Mouse (Mus musculus) liver, postnatal 0 days (tissue): ENCODE measurements around the gene Mettl17. TPM values are rescaled to one million over a fixed set of nuclear protein-coding genes. Genes with fewer than 3 reads are reported as not detected.

Experiments used
- ATAC-seq: fragments of 200-750 bp; cut with Nextera tagmentation; 2 replicates; pipeline ENCODE4 v1.8.0; 2017; ENCODE audit warnings: mild to moderate bottlenecking, moderate library complexity
- DNase-seq: peaks from one replicate; pipeline ENCODE4 v3.0.0-alpha.2; 2016
- H3K27ac ChIP-seq: fragments of 300-500 bp; sonication (generic); 2 replicates; pipeline ENCODE4 v1.5.1; 2014; ENCODE audit warnings: antibody characterized with exemption, moderate library complexity, mild to moderate bottlenecking, low read depth
- H3K27me3 ChIP-seq: fragments of 300-500 bp; sonication (generic); 2 replicates; pipeline ENCODE4 v1.6.1; 2014; ENCODE audit warnings: low read length, control low read depth, mixed read lengths; ENCODE audit not compliant: insufficient read depth
- H3K36me3 ChIP-seq: fragments of 300-500 bp; sonication (generic); replicated peaks from 2 replicates; pipeline ENCODE4 v1.6.1; 2014; ENCODE audit warnings: mild to moderate bottlenecking, control low read depth, low read length, moderate library complexity, mixed read lengths; ENCODE audit not compliant: insufficient read depth
- H3K4me1 ChIP-seq: fragments of 300-500 bp; sonication (generic); 2 replicates; pipeline ENCODE4 v1.6.1; 2014; ENCODE audit warnings: antibody characterized with exemption, mild to moderate bottlenecking, control low read depth; ENCODE audit not compliant: insufficient read depth
- H3K4me2 ChIP-seq: fragments of 300-500 bp; sonication (generic); 2 replicates; pipeline ENCODE4 v1.6.1; 2014; ENCODE audit warnings: low read depth, mild to moderate bottlenecking, low read length, moderate library complexity, mixed read lengths
- H3K4me3 ChIP-seq: fragments of 300-500 bp; sonication (generic); 2 replicates; pipeline ENCODE4 v1.5.1; 2014; ENCODE audit warnings: low read depth, low read length
- H3K9ac ChIP-seq: fragments of 300-500 bp; sonication (generic); replicated peaks from 2 replicates; pipeline ENCODE4 v1.6.1; 2014; ENCODE audit warnings: mild to moderate bottlenecking, moderate library complexity
- H3K9me3 ChIP-seq: fragments of 300-500 bp; sonication (generic); 2 replicates; pipeline ENCODE4 v1.6.1; 2016; ENCODE audit warnings: mild to moderate bottlenecking, control low read depth, low read length, mixed read lengths
- CTCF ChIP-seq: sonication (generic); IDR thresholded peaks from 2 replicates; pipeline ENCODE4 v1.5.1; 2016; ENCODE audit warnings: antibody characterized with exemption, low read depth
- EP300 ChIP-seq: IDR thresholded peaks from 2 replicates; pipeline ENCODE4 v1.6.1; 2016; ENCODE audit warnings: antibody characterized with exemption, low read depth, mild to moderate bottlenecking
- WGBS: fragments of 180-500 bp; shearing (Covaris S2); extraction: QIAGEN DNeasy Blood & Tissue Kit; methylation state at CpG from one replicate; pipeline ENCODE4 v1.1.7; 2014; ENCODE audit not compliant: insufficient replicate concordance; 5-methylcytosine and 5-hydroxymethylcytosine counted together
- polyA plus RNA-seq: library from polyadenylated mRNA; unstranded; fragments of >200 nt; fragmentation: Nextera tagmentation; extraction: Ambion mirVana; gene quantifications from 2 replicates; pipeline ENCODE4 v1.2.1, GENCODE M21; 2015

Mettl17 gene
- polyA plus RNA-seq, 1 experiment from 2014 or later: 10.8 TPM

- H3K4me2 ChIP-seq: peak overlapping the region; percentile 96
- TF ChIP-seq CTCF: peak; percentile 77
- no peak for TF ChIP-seq EP300
- H3K4me1 ChIP-seq: peaks cover 8% of the 10 kb centered on the region
- peak; percentile 28 for ATAC-seq
- WGBS: under 1% methylated on average over 4 of the region's 4 CpGs
- no peak overlapping the region for H3K9ac ChIP-seq
- peak; percentile 73 for DNase-seq
- peak overlapping the region; percentile 73 for H3K4me3 ChIP-seq
- no peaks in the 10 kb centered on the region for H3K27me3 ChIP-seq
- no peaks in the 10 kb centered on the region for H3K9me3 ChIP-seq
- H3K36me3 ChIP-seq: peaks cover 5% of the 10 kb centered on the region
- peak overlapping the region; percentile 50 for H3K27ac ChIP-seq
Observed at GRCm38 (mm10) chr14:51883527-51884030, 1.1 kb upstream of the Mettl17 start.

DNA sequence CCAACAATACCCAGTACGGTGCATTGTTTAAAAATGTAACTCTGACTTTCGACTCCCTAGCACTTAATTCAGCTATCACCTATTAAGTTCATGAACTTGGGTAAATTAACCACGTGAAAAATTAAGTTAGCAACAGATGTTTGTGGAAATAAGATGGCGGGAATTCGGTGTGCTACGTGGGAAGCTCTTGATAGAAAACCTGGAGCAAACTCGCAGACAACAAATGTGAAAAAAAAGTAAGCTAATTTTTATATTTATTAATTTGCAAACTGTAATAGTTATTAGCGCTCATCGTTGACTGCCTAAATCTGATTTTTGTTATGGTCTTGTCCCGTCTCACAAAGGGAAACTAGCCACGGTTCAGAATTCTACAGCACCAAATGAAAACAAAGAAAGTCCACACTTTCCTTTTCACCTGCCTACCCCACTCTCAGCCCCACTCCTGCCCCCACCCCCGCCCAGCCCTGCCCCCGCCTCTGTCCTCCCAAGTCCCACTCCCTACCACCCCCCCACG, 554 bp upstream of the Mettl17 start:
- Histone ChIP-seq H3K4me1 (peaks cover 8% of the 10 kb centered on the region), H3K4me3 (peak overlapping the region; percentile 73), H3K36me3 (peaks cover 10% of the 10 kb centered on the region), H3K27me3 (no peaks in the 10 kb centered on the region), H3K27ac (peak overlapping the region; percentile 50), H3K9me3 (no peaks in the 10 kb centered on the region), H3K4me2 (peak overlapping the region; percentile 96), H3K9ac (no peak overlapping the region)
- TF ChIP-seq EP300 (no peak), CTCF (no peak)
- ATAC-seq (peak; percentile 22), DNase-seq (no peak)
- WGBS: under 1% methylated on average over 14 of the region's 14 CpGs

GRCm38 (mm10) chr14:51886051-51886450, 1.4 kb downstream of the Mettl17 start:
- Histone ChIP-seq H3K9ac (no peak overlapping the region), H3K36me3 (peaks cover 21% of the 10 kb centered on the region), H3K27me3 (no peaks in the 10 kb centered on the region), H3K4me1 (peaks cover 8% of the 10 kb centered on the region), H3K9me3 (no peaks in the 10 kb centered on the region), H3K4me3 (0 out of 2 replicates have a peak overlapping the region, but pooled peaks have one; percentile 2), H3K27ac (no peak overlapping the region), H3K4me2 (no peak overlapping the region)
- TF ChIP-seq EP300: no peak
- TF ChIP-seq CTCF: no peak
- ATAC-seq (no peak), DNase-seq (no peak)
- 73% methylated on average over 6 of the region's 6 CpGs for WGBS

DNA sequence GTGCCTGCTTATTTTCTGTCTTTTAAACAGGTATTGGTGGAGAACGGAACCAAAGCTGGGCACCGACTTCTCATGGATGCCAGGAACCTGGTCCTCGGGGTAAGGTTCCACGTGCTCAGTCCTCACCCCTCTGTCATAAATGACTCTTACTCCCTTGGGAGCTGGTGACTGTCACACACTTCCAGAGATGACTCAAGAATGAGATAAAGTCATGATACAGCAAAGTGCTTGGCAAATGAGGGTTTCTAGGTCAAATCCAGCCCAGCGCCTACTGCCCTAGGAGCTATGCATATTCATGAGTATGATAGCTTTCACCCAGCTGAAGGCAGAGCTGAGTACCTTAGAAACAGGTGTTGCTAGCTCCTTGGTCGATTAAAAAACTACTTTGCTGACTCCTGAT, 5.2 kb downstream of the Mettl17 start:
- H3K4me1 ChIP-seq: peaks cover 11% of the 10 kb centered on the region
- TF ChIP-seq EP300 (no peak), CTCF (no peak)
- DNase-seq (no peak), ATAC-seq (no peak)
- no peak overlapping the region for H3K4me3 ChIP-seq
- no peaks in the 10 kb centered on the region for H3K9me3 ChIP-seq
- no peak overlapping the region for H3K27ac ChIP-seq
- H3K27me3 ChIP-seq: no peaks in the 10 kb centered on the region
- no peak overlapping the region for H3K4me2 ChIP-seq
- no peak overlapping the region for H3K9ac ChIP-seq
- H3K36me3 ChIP-seq: peaks cover 30% of the 10 kb centered on the region
- 82% methylated on average over 6 of the region's 6 CpGs for WGBS

GRCm38 (mm10) chr14:51892191-51892939, 7.7 kb downstream of the Mettl17 start, which contains the start of gene Slc39a2:
Gene Slc39a2 (plus strand): TSS chr14:51892889.
- Histone ChIP-seq H3K9ac (no peak within 1 kb of the TSS), H3K36me3 (peaks cover 26% of the 10 kb centered on the region), H3K4me2 (no peak within 1 kb of the TSS), H3K4me3 (no peak within 1 kb of the TSS), H3K4me1 (0 out of 2 replicates have a peak, but pooled peaks cover 3% of the 10 kb centered on the region), H3K27me3 (no peaks in the 10 kb centered on the region), H3K27ac (no peak within 1 kb of the TSS), H3K9me3 (no peaks in the 10 kb centered on the region)
- 81% methylated on average over 9 of the region's 9 CpGs for WGBS
- TF ChIP-seq EP300: no peak
- no peak for TF ChIP-seq CTCF
- ATAC-seq (no peak), DNase-seq (no peak)

DNA sequence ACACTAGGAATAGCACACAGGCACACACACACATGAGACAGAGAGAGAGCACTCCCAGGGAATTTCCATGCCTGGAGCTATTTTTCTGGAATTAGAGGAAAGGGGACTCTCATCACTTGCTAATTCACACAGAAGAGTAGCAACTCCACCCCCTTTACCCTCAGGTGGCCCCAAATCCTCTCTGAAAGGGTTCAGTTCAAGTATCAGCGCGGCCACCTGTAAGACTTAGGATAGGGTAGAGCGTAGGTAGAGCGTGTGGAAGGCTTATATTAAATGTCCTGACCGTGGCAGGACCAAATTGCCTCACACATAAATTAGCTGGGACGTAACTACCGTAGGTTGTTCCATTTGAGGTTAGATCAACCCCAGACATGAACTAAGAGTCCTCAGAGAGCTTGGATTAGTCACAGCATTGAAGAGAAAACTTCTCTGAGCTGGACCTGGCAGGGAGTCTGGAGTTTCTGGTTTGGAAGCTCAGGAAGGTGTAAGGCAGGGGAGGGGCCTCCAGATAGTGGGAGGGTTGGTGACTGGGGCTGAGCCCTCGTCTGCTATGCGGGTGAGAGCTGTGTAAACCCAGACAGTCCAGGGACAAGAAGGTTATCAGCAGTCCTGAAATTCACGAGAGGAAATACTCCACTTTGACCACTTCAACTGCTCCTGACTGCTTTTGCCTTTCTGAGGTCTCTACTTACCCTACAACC, 8.6 kb downstream of the Mettl17 start:
- H3K9me3 ChIP-seq: no peaks in the 10 kb centered on the region
- ATAC-seq: peak; percentile 38
- DNase-seq: no peak
- TF ChIP-seq EP300 (no peak), CTCF (no peak)
- no peak overlapping the region for H3K27ac ChIP-seq
- H3K9ac ChIP-seq: no peak overlapping the region
- no peaks in the 10 kb centered on the region for H3K27me3 ChIP-seq
- H3K4me3 ChIP-seq: no peak overlapping the region
- peaks cover 26% of the 10 kb centered on the region for H3K36me3 ChIP-seq
- WGBS: 55% methylated on average over 10 of the region's 10 CpGs
- H3K4me1 ChIP-seq: 0 out of 2 replicates have a peak, but pooled peaks cover 3% of the 10 kb centered on the region
- no peak overlapping the region for H3K4me2 ChIP-seq
